Mouse (Mus musculus) megakaryocyte, embryonic 14.5 days (primary cell): Measurements from ENCODE around the gene Trpc4ap.

ENCODE experiments used
- FLI1 ChIP-seq: IDR thresholded peaks from 2 replicates; pipeline ENCODE4 v1.6.1; 2012; ENCODE audit warnings: low read length, inconsistent platforms, mixed read lengths
- GATA1 ChIP-seq: IDR thresholded peaks from 3 replicates; pipeline ENCODE4 v1.6.1; 2012; ENCODE audit warnings: mixed read lengths, low read length, inconsistent platforms, borderline replicate concordance

DNA sequence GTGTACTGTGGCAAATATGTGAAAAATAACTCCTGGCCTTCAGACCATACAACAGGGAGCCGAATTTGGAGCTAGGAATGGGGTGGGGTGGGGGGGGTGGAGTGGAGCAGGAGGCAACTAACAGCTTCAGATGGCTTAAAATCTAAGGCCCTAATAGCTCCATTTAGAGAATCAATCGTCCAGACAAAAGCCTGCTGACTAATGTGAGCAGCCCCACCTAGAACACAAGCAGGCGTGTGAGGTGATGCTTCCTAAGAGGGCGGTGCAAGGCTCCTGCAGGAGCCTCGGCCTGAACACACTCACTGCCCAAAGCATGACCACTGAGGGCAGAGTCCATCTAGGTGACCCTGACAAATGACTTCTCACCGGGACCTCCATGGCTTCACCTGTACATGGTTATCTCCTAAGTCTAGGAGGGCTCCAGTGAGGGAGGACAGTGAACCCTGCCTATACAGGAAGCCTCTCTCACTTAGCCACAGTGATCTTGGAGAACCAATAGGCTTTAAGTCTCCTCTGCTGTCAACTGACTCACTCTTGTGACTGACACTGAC lies 28.2 kb downstream of the Trpc4ap start:
- TF ChIP-seq GATA1 (no peak), FLI1 (no peak)
